30 mouse cellular contexts compared by ENCODE assay signal in the genomic region with DNA sequence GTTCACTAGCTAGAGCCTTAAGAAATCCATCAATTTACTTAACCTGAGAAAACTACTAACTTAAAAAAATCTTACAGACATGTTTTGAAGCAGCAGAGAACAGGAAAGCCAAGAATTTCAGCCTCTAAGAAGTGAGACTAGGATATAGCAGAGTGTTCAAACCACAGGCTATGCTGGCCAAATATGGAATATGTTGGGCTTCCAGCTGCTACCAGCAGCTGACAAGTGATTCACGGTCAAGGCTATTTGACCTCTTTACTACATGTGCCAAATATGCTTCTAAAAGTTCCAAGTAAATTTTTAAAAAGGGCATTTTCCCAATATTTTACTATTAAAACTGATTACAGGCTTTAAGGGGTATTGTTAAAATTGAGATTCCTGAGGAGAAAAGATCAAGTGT. TPM values are rescaled to one million over a fixed set of nuclear protein-coding genes. Genes with fewer than 3 reads are reported as not detected.
DNase-seq lines count a peak whose midpoint lies in the region; ATAC-seq and TF ChIP-seq lines count a peak whose summit lies in the region.
"Had no signal": no experiment of that assay in that cellular context is flagged by ENCODE, and none has a peak within 500 bp of the region (broad histone marks: within the 10 kb centered on the region; RNA-seq: fewer than 3 reads in every experiment).

No protein-coding gene starts in this region.

- peak overlapping the region; percentile 73 for H3K27ac ChIP-seq in heart, embryonic 12.5 days (ENCODE audit: poor library complexity, severe bottlenecking)
- H3K27ac ChIP-seq in heart, embryonic 15.5 days: peak overlapping the region; percentile 40
- H3K27ac ChIP-seq in heart, adult 2 months: no peak overlapping the region
- H3K27ac ChIP-seq: embryonic facial prominence, embryonic 12.5 days; embryonic facial prominence, embryonic 15.5 days; hindbrain, embryonic 14.5 days; hindbrain, postnatal 0 days; kidney, postnatal 0 days had no signal

- WGBS in heart, embryonic 12.5 days: 41% methylated on average over 1 of the region's 1 CpGs
- 48% methylated on average over 1 of the region's 1 CpGs for WGBS in heart, embryonic 15.5 days
- WGBS in heart, adult 2 months: 60% methylated on average over 1 of the region's 1 CpGs

- TF ChIP-seq CTCF in heart, adult 2 months (IDR thresholded peaks at IDR 0.05): no peak

- ATAC-seq in heart, embryonic 12.5 days (ENCODE audit: insufficient number of reproducible peaks, low FRiP score): no peak
- no peak for ATAC-seq in heart, embryonic 15.5 days (replicated peaks; ENCODE audit: insufficient number of reproducible peaks, insufficient read depth, low FRiP score, low read depth)
- ATAC-seq: forebrain, embryonic 14.5 days; forebrain, postnatal 0 days; hindbrain, postnatal 0 days; inflammation-experienced regulatory T-cells, adult 6 months; intestine, embryonic 16.5 days; Patski had no signal

- no peaks in the 10 kb centered on the region for H3K27me3 ChIP-seq in heart, embryonic 12.5 days (replicated peaks)
- no peaks in the 10 kb centered on the region for H3K27me3 ChIP-seq in heart, embryonic 15.5 days
- H3K27me3 ChIP-seq in heart, adult 2 months (ENCODE audit: control insufficient read depth, insufficient read depth, low read length): no peaks in the 10 kb centered on the region
- H3K27me3 ChIP-seq: CH12.LX; embryonic facial prominence, embryonic 12.5 days; embryonic facial prominence, embryonic 15.5 days; Patski had no signal

- peaks cover 15% of the 10 kb centered on the region for H3K9me3 ChIP-seq in heart, embryonic 12.5 days (replicated peaks)
- peaks cover 5% of the 10 kb centered on the region; the same call in 1 of the 2 replicates for H3K9me3 ChIP-seq in heart, embryonic 15.5 days (replicated peaks)

- no peak overlapping the region for H3K4me3 ChIP-seq in heart, embryonic 12.5 days
- no peak overlapping the region for H3K4me3 ChIP-seq in heart, embryonic 15.5 days
- no peak overlapping the region for H3K4me3 ChIP-seq in heart, adult 2 months
- H3K4me3 ChIP-seq: embryonic facial prominence, embryonic 12.5 days; embryonic facial prominence, embryonic 15.5 days had no signal

- DNase-seq in heart, adult 11 months: peak; percentile 28
- DNase-seq in heart, adult 9 months (ENCODE audit: low spot score in 2 of 2): no peak
- DNase-seq in heart, adult 8-10 months (ENCODE audit: low spot score): no peak
- DNase-seq in heart, adult 2 months: no peak
- DNase-seq in adipocyte (ENCODE audit: low spot score): peak; percentile 6
- no peak for DNase-seq in kidney, adult 18-20 months
- DNase-seq: adrenal gland, adult 2 months; adrenal gland, postnatal 14 days; B cell, adult 2 months; cerebellum, adult 11 months; cerebellum, adult 2 months; cerebellum, adult 9-11 months; cerebellum, postnatal 25 days; forebrain, postnatal 0 days; gastrocnemius, postnatal 10 days; gastrocnemius, postnatal 36 days; kidney, adult 2 months had no signal

- peaks cover 13% of the 10 kb centered on the region; the same call in 1 of the 2 replicates for H3K4me1 ChIP-seq in heart, embryonic 12.5 days (replicated peaks)
- peaks cover 11% of the 10 kb centered on the region; the same call in 1 of the 2 replicates for H3K4me1 ChIP-seq in heart, embryonic 15.5 days (replicated peaks)
- H3K4me1 ChIP-seq in heart, adult 2 months (ENCODE audit: control insufficient read depth, insufficient read depth, low read length): no peaks in the 10 kb centered on the region; the same call in 1 of the 2 replicates
- H3K4me1 ChIP-seq: embryonic facial prominence, embryonic 12.5 days had no signal

- TF ChIP-seq EP300 in heart, adult 2 months (IDR thresholded peaks at IDR 0.05; ENCODE audit: insufficient read depth, low read depth, low read length): no peak

- H3K4me2 ChIP-seq in heart, embryonic 12.5 days: peak overlapping the region; percentile 33; the same call in 1 of the 2 replicates
- H3K4me2 ChIP-seq in heart, embryonic 15.5 days: peak overlapping the region; percentile 3; the same call in 1 of the 2 replicates
- H3K4me2 ChIP-seq: embryonic facial prominence, embryonic 12.5 days; embryonic facial prominence, embryonic 15.5 days; hindbrain, embryonic 14.5 days had no signal

- TF ChIP-seq POLR2A in heart, adult 2 months (IDR thresholded peaks at IDR 0.05; ENCODE audit: insufficient read depth, low read depth, low read length): no peak

- H3K79me2 ChIP-seq in heart, adult 2 months (replicated peaks; ENCODE audit: control insufficient read depth, insufficient read depth, low read length): no peaks in the 10 kb centered on the region

- intact Hi-C loops in heart, adult 2 months (cut with DNase I): no loop called here

- no peak overlapping the region for H3K9ac ChIP-seq in heart, embryonic 12.5 days
- no peak overlapping the region for H3K9ac ChIP-seq in heart, embryonic 15.5 days
- H3K9ac ChIP-seq in heart, adult 2 months (ENCODE audit: low read depth, low read length): no peak overlapping the region
- H3K9ac ChIP-seq: embryonic facial prominence, embryonic 12.5 days; embryonic facial prominence, embryonic 15.5 days; forebrain, postnatal 0 days; hindbrain, embryonic 14.5 days had no signal

- peaks cover 24% of the 10 kb centered on the region for H3K36me3 ChIP-seq in heart, embryonic 12.5 days
- H3K36me3 ChIP-seq in heart, embryonic 15.5 days: peaks cover 11% of the 10 kb centered on the region; the same call in 1 of the 2 replicates
- H3K36me3 ChIP-seq in heart, adult 2 months (ENCODE audit: control insufficient read depth, insufficient read depth, low read length): no peaks in the 10 kb centered on the region

RNA-seq across cellular contexts. Expression of a gene that starts 3.9 kb away (rescaled TPM):
- polyA plus RNA-seq in heart, embryonic 12.5 days (2016; fragmentation: Nextera tagmentation; extraction: Ambion mirVana): 10.4 and 12.0 TPM in 2 replicates
- total RNA-seq in heart, adult 8-10 months (2022): 1 to 10 TPM in 2 of 4 experiments, under 1 TPM in 2; 0.41 to 2.0 (median 1.2) TPM
- 4.7 and 5.9 TPM in 2 replicates for polyA plus RNA-seq in heart, embryonic 15.5 days (2015; fragmentation: Nextera tagmentation; extraction: Ambion mirVana)
- total RNA-seq in heart, adult 2 months (2021): 1 to 10 TPM in 1 of 2 experiments, under 1 TPM in 1; 0.73 to 1.1 TPM
- polyA plus RNA-seq in heart, adult 2 months (2012; rRNA removed): 1.1 TPM in 2 replicates
- polyA plus RNA-seq: G1E had no signal

RNA-seq across cellular contexts. Expression of a gene that starts 19.1 kb away (rescaled TPM):
- 11.9 and 12.2 TPM in 2 replicates for polyA plus RNA-seq in heart, embryonic 12.5 days (2016; fragmentation: Nextera tagmentation; extraction: Ambion mirVana)
- total RNA-seq in heart, adult 8-10 months (2022): 1 to 10 TPM; 4.7 to 7.6 (median 5.6) TPM
- polyA plus RNA-seq in heart, embryonic 15.5 days (2015; fragmentation: Nextera tagmentation; extraction: Ambion mirVana): 9.6 and 10.2 TPM in 2 replicates
- 1 to 10 TPM; 4.9 to 5.2 TPM for total RNA-seq in heart, adult 2 months (2021)
- 1.1 and 2.9 TPM in 2 replicates for polyA plus RNA-seq in heart, adult 2 months (2012; rRNA removed)

RNA-seq across cellular contexts. Expression of a gene that starts 35.0 kb away (rescaled TPM):
- polyA plus RNA-seq in heart, embryonic 12.5 days (2016; fragmentation: Nextera tagmentation; extraction: Ambion mirVana): 22.9 and 23.1 TPM in 2 replicates
- total RNA-seq in heart, adult 8-10 months (2022): 10 to 100 TPM; 18.0 to 22.0 (median 19.6) TPM
- polyA plus RNA-seq in heart, embryonic 15.5 days (2015; fragmentation: Nextera tagmentation; extraction: Ambion mirVana): 22.1 and 22.9 TPM in 2 replicates
- 10 to 100 TPM; 15.9 to 18.0 TPM for total RNA-seq in heart, adult 2 months (2021)
- 4.9 and 9.6 TPM in 2 replicates for polyA plus RNA-seq in heart, adult 2 months (2012; rRNA removed)

Comparison
In these comparisons a context has a peak if more than half of its experiments do, and no peak if none do; other contexts are left out.
1. DNase-seq: peak in heart, adult 11 months (single experiment) and adipocyte (single experiment); none in heart, adult 9 months (0 of 2), heart, adult 8-10 months (single experiment), heart, adult 2 months (0 of 2) and kidney, adult 18-20 months (single experiment).